Mouse (Mus musculus): ENCODE measurements around the gene Ssh2. TPM values are rescaled to one million over a fixed set of nuclear protein-coding genes. Genes with fewer than 3 reads are reported as not detected.
"Not testable (repeated sequence)": the region's sequence is repeated elsewhere in the genome, so short reads cannot be mapped to it uniquely, and the experiment has no call there.

The Ssh2 gene
- total RNA-seq, 2 experiments from 2014 or later: 84.5 to 104 TPM

GRCm38 (mm10) chr11:77216761-77217130 lies 659 bp downstream of the Ssh2 start:
- ATAC-seq (ENCODE audit: poor library complexity, severe bottlenecking): peak; percentile 13

DNA sequence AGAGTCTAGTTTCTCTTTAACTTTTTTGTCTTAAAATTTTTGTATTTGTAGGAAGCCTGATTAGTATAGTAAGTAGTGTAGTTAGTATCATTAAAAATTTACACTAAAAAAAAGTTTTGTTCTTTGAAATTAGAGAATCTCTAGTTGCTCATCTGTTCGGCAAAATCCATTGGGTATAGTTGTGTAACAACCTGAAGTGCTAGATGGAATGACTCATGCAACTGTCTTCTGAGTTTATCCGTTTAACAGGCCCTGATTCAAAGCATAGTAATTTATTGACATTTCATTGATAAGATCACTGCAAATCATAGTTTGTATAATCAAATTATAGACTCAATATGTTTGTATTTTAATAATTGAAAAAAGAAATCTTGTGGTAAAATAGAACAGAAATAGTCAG lies 14.7 kb downstream of the Ssh2 start:
- ATAC-seq (ENCODE audit: poor library complexity, severe bottlenecking): no peak

GRCm38 (mm10) chr11:77231514-77231913 lies 15.4 kb downstream of the Ssh2 start:
- ATAC-seq (ENCODE audit: poor library complexity, severe bottlenecking): no peak

DNA sequence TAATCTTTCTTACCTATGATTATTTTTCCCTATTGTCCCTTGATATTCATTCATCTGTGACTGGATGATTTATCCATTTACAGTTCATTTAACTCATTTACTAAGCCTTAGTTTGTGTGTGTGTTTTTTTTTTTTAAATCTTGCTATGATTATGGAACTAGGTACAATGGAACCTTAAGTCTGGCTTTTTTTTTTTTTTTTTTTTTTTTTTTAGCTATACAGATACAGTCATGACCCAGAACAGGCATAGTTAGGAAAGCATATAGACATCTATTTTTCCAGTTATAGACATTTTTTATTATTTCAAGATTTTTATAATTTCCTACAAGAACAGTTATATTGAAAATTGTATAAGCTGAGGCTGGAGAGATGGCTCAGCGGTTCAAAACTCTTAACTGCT lies 19.2 kb downstream of the Ssh2 start:
- ATAC-seq (ENCODE audit: poor library complexity, severe bottlenecking): no peak

DNA sequence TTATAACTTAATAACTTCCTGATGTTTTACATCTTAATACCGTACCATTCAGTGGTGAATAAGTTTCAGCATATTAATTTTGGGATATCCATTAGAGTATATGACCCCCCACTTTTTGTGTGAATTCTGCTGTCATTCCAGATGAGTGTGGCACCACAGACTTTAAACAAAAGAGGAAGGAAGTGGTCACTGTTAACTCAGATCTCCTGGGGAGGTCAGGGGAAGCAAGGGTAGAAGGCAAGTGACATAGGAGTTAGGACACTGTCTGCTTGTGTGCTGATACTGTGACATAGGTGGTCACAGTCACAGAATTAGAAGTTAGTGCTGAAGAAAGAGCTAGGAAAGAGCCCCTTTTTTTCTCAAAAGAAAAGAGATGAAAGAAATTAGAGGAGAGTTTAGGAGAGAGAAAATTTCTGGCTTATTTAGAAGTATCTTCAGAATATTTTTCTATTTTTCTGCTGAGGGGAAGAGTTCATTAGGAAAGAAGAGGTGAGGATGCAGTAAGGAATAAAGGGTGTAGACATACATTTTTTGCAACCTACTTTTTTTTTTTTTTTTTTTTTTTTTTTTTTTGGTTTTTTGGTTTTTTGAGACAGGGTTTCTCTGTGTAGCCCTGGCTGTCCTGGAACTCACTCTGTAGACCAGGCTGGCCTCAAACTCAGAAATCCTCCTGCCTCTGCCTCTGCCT lies 23.7 kb downstream of the Ssh2 start:
- peak; percentile 100 for ATAC-seq (ENCODE audit: poor library complexity, severe bottlenecking)

- ATAC-seq (ENCODE audit: poor library complexity, severe bottlenecking): no peak
Measured at GRCm38 (mm10) chr11:77240466-77241246, 24.6 kb downstream of the Ssh2 start.

- no peak for ATAC-seq (ENCODE audit: poor library complexity, severe bottlenecking)
Measured at GRCm38 (mm10) chr11:77242912-77243311, 26.8 kb downstream of the Ssh2 start.

GRCm38 (mm10) chr11:77252826-77253225 lies 36.7 kb downstream of the Ssh2 start:
- no peak for ATAC-seq (ENCODE audit: poor library complexity, severe bottlenecking)

GRCm38 (mm10) chr11:77259441-77259840 lies 43.4 kb downstream of the Ssh2 start:
- no peak for ATAC-seq (ENCODE audit: poor library complexity, severe bottlenecking)

DNA sequence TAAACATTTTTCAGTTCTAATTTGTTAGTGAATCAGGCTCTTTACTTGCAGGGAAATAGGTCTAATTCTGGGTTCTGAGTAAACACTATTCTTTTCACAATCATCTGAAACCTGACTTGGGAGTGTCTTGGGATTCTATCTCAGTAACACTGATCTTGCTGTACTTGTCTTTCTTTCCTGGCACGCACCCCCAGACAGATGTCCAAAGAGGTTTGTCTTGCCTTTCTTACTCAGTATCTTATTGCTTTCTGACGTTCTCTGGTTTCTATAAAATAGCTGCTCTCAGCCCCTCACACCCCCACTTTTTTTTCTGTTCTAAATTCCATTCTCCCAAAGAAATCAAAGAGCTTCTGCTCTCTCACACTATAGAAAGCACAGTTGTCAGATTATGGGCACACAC lies 51.3 kb downstream of the Ssh2 start:
- no peak for ATAC-seq (ENCODE audit: poor library complexity, severe bottlenecking)

DNA sequence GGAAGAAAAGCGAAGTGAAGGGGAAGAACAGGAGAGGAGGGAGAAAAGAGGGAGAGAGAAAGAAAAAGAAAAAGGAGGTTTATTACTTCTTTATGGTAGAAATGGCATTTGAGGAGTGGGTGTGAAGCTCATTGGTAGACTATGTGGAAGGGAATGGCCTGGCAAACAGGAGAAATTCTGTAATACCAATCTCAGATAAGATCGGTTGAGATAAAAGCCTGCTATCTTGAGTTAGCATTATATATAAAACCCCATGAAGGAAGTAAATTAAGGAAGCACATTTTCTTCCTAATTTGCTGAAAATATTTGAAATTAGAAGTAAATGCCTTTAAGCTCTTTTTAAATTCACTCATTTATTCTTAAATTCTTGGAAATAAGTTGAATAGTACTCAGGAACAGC lies 59.9 kb downstream of the Ssh2 start:
- ATAC-seq (ENCODE audit: poor library complexity, severe bottlenecking): no peak

GRCm38 (mm10) chr11:77278538-77278937 lies 62.5 kb downstream of the Ssh2 start:
- not testable (repeated sequence) for ATAC-seq (ENCODE audit: poor library complexity, severe bottlenecking)

GRCm38 (mm10) chr11:77280219-77280618 lies 64.1 kb downstream of the Ssh2 start:
- ATAC-seq (ENCODE audit: poor library complexity, severe bottlenecking): no peak

GRCm38 (mm10) chr11:77291447-77291846 lies 75.4 kb downstream of the Ssh2 start:
- ATAC-seq (ENCODE audit: poor library complexity, severe bottlenecking): no peak

GRCm38 (mm10) chr11:77293673-77294072 lies 77.6 kb downstream of the Ssh2 start:
- ATAC-seq (ENCODE audit: poor library complexity, severe bottlenecking): not testable (repeated sequence)

DNA sequence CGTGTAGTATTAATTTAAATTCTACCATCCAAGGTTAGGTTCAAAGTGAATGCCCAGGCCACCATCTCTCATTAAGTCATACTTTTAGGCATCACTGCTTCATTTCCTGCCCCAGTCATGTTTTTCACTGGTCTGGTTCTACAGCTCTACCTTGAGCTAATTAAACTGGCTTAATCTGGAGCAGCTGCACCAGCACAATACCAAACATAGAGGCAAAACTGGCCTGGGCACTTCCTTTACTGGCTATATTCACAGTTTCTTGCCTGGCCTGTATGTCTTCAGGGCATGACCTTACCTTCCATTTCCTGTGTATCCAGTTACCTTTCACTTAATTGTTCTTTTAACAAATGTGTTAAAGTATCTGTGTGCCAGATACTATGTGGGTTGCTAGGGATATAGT lies 81.2 kb downstream of the Ssh2 start:
- no peak for ATAC-seq (ENCODE audit: poor library complexity, severe bottlenecking)

DNA sequence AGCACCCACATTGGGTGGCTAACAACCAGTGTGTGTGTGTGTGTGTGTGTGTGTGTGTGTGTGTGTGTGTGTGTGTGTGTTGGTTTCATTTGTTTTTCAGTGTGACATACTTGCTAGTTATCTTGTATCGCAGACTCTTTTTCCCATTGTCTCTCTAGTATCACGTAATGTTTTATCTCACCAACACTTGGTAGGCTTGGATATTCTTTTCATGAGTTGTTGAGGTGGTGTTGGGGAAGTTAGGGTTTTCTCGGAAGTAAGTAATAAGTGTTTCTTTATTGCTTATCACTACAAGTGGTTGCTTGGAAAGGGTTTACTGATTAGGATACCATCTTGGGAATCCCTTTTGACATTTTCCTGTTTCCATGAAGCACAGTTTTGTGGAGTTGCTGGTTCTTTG lies 91.1 kb downstream of the Ssh2 start:
- ATAC-seq (ENCODE audit: poor library complexity, severe bottlenecking): no peak

DNA sequence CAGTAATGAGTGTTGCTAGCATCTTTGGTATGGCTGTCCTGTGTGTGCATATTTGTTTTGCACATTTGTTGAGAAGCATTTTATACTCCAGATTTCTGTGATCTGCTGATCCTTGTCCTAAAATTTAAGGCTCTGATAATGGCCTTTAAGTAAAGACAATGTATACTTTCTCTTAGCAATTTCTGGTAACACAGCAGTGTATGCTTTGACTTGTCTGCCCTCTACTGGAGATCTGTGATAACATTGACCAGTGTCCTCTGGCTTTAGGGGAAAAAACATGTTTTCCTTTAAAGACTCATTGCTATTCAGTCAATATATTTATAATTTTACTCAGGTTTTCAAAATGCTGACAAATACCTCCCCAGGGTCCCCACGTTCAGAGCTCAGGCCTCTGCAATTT lies 92.4 kb downstream of the Ssh2 start:
- peak; percentile 62 for ATAC-seq (ENCODE audit: poor library complexity, severe bottlenecking)

GRCm38 (mm10) chr11:77317721-77318477 lies 101.8 kb downstream of the Ssh2 start:
- no peak for ATAC-seq (ENCODE audit: poor library complexity, severe bottlenecking)

- ATAC-seq (ENCODE audit: poor library complexity, severe bottlenecking): no peak
Measured at GRCm38 (mm10) chr11:77318478-77319118, 102.5 kb downstream of the Ssh2 start.

- no peak for ATAC-seq (ENCODE audit: poor library complexity, severe bottlenecking)
Measured at GRCm38 (mm10) chr11:77321214-77321613, 105.1 kb downstream of the Ssh2 start.

Data from megakaryocyte, adult 5-6 weeks (primary cell).